Mouse (Mus musculus) lung, postnatal 0 days (tissue): ENCODE data around the gene Ndrg2.

Experiments used
- CTCF ChIP-seq: IDR thresholded peaks from 2 replicates; pipeline ENCODE4 v1.5.1; 2016; ENCODE audit warnings: antibody characterized with exemption, mild to moderate bottlenecking
- EP300 ChIP-seq: IDR thresholded peaks from 2 replicates; pipeline ENCODE4 v1.6.1; 2016; ENCODE audit warnings: antibody characterized with exemption, mild to moderate bottlenecking, control low read depth

DNA sequence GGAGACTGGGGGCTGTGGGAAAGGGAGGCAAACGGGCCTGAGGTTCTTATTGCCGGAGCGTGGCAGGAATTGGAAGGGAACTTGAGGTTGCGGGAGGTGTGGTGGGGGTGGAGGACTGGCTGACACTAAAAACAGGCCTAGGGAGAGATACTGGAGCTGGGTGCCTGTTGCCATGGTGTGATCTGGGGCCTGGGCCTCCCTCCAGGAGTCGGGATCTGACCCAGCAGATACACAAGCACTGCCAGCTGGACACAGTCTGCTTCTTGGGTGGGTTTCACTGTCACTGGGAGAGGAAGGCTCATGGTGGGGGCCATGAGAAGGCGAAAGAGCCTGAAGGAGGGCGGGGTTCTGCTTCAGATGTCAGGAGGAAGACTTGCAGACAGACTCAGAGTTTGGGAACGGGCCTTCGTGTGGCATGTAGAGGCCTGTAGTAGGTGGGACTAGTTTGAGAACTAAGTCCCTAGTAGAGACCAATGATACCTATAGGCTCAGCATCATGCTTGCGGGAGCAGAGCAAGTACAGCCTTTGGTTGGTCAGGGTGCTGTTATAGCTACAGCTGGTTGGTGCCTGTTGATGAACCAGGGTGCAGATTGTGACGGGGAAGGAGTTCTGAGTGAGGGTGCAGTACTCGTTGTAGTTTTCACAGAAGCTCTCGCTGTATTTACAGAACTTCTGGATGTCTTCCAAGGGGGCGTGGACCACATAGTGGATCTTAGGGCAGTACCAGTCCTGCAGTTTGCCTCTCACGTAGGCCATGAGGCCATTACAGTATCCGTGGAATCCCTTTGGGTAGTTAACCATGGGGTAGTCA lies 8.0 kb upstream of the Ndrg2 start:
- TF ChIP-seq CTCF (no peak), EP300 (no peak)
